Mouse (Mus musculus): ENCODE measurements around the gene Gcn1l1. TPM values are rescaled to one million over a fixed set of nuclear protein-coding genes. Genes with fewer than 3 reads are reported as not detected.
A peak's percentile ranks its signal among the peaks of the same experiment; 100 is the strongest.

The Gcn1l1 gene
- total and polyA plus RNA-seq, 3 experiments, result 88.2 to 123 (median 93.8) TPM

GRCm38 (mm10) chr5:115563771-115564585, 1.1 kb upstream of the Gcn1l1 start (continued):
- TF ChIP-seq GABPA (IDR thresholded peaks at IDR 0.05; ENCODE audit: low read depth, low read length) (no peak), KAT2A (conservative IDR thresholded peaks at IDR 0.05; ENCODE audit: low read depth, low read length) (no peak), NRF1 (IDR thresholded peaks at IDR 0.05; ENCODE audit: insufficient read depth, low read depth, low read length, poor library complexity, severe bottlenecking) (no peak), NELFE (IDR thresholded peaks at IDR 0.05; ENCODE audit: low read depth, low read length) (peak; percentile 48), CHD1 (IDR thresholded peaks at IDR 0.05; ENCODE audit: low read depth, low read length) (0 out of 2 replicates have a peak, but pooled peaks have one; percentile 61), TBP (IDR thresholded peaks at IDR 0.05; ENCODE audit: low read depth, low read length) (no peak), SIN3A (IDR thresholded peaks at IDR 0.05; ENCODE audit: low read length) (peak; percentile 40)

- Histone ChIP-seq H3K79me2 (ENCODE audit: control insufficient read depth, insufficient read depth, low read length, poor library complexity) (peaks cover 67% of the 10 kb centered on the region), H3K9ac (ENCODE audit: control insufficient read depth, low read depth, low read length, poor library complexity, severe bottlenecking) (peak overlapping the region; percentile 86), H3K4me1 (ENCODE audit: control insufficient read depth in 1 of 2, insufficient read depth in 2 of 2, low read length in 2 of 2) (peaks cover 0 to 7% of the 10 kb centered on the region in 2 experiments; a peak in 2 of 4 replicates), H3K27ac (ENCODE audit: control insufficient read depth, low read depth, low read length) (peak overlapping the region; percentile 26; the same call in 1 of the 2 replicates), H3K4me3 (ENCODE audit: control insufficient read depth in 1 of 2, insufficient read depth in 1 of 2, low read depth in 2 of 2, low read length in 2 of 2) (peak overlapping the region; percentile 92 to 94), H3K9me3 (replicated peaks; ENCODE audit: insufficient read depth, low read length) (no peaks in the 10 kb centered on the region), H3K27me3 (ENCODE audit: control insufficient read depth in 1 of 2, insufficient read depth in 2 of 2, low read length in 2 of 2) (no peaks in the 10 kb centered on the region), H3K36me3 (ENCODE audit: control insufficient read depth in 1 of 2, insufficient read depth in 2 of 2, low read length in 2 of 2) (peaks cover 9 to 16% of the 10 kb centered on the region in 2 experiments)
- TF ChIP-seq MEF2A (IDR thresholded peaks at IDR 0.05; ENCODE audit: extremely low read depth, insufficient replicate concordance, low read depth, low read length, poor library complexity, severe bottlenecking) (peak; percentile 4; the same call in 1 of the 2 replicates), NELFE (IDR thresholded peaks at IDR 0.05; ENCODE audit: low read depth, low read length) (peak; percentile 9; the same call in 1 of the 2 replicates), POLR2A (IDR thresholded peaks at IDR 0.05; ENCODE audit: control insufficient read depth in 1 of 2, insufficient read depth in 1 of 2, low read depth in 1 of 2, low read length in 2 of 2, poor library complexity in 1 of 2) (no peak)
- DNase-seq (ENCODE audit: low read depth, low spot score), result peak; percentile 54
Measured at GRCm38 (mm10) chr5:115565403-115565802, 349 bp downstream of the Gcn1l1 start.

- Histone ChIP-seq H3K27me3 (ENCODE audit: control insufficient read depth in 1 of 2, insufficient read depth in 2 of 2, low read length in 2 of 2) (no peaks in the 10 kb centered on the region), H3K9ac (ENCODE audit: control insufficient read depth, low read depth, low read length, poor library complexity, severe bottlenecking) (no peak overlapping the region), H3K4me3 (ENCODE audit: control insufficient read depth in 1 of 2, insufficient read depth in 1 of 2, low read depth in 2 of 2, low read length in 2 of 2) (no peak overlapping the region), H3K79me2 (ENCODE audit: control insufficient read depth, insufficient read depth, low read length, poor library complexity) (peaks cover 45% of the 10 kb centered on the region), H3K27ac (ENCODE audit: control insufficient read depth, low read depth, low read length) (no peak overlapping the region), H3K9me3 (replicated peaks; ENCODE audit: insufficient read depth, low read length) (no peaks in the 10 kb centered on the region), H3K4me1 (ENCODE audit: control insufficient read depth in 1 of 2, insufficient read depth in 2 of 2, low read length in 2 of 2) (peaks cover 0 to 7% of the 10 kb centered on the region in 2 experiments; a peak in 2 of 4 replicates), H3K36me3 (ENCODE audit: control insufficient read depth in 1 of 2, insufficient read depth in 2 of 2, low read length in 2 of 2) (peaks cover 4 to 12% of the 10 kb centered on the region in 2 experiments; a peak in 3 of 4 replicates)
- no peak for DNase-seq (ENCODE audit: low read depth, low spot score)
- TF ChIP-seq MYB (IDR thresholded peaks at IDR 0.05; ENCODE audit: low read depth, low read length), result no peak
- TF ChIP-seq MYC (IDR thresholded peaks at IDR 0.05; ENCODE audit: low read depth, low read length), result no peak
Measured at GRCm38 (mm10) chr5:115568681-115569080, 3.6 kb downstream of the Gcn1l1 start.
